Mouse (Mus musculus) activated CD4-positive, CD25-positive, alpha-beta regulatory T cell, adult 4 months (primary cell): ENCODE results near the gene Nedd9. TPM values are rescaled to one million over a fixed set of nuclear protein-coding genes. Genes with fewer than 3 reads are reported as not detected.

Experiments used
- ATAC-seq: one replicate; pipeline ENCODE4 v1.8.0; 2017
- polyA plus RNA-seq, 2 experiments: library from polyadenylated mRNA; unstranded; fragments of 100-300 nt; shearing (Covaris generic); gene quantifications; one replicate each; pipeline ENCODE4 v1.2.1; 2017

The Nedd9 gene
- polyA plus RNA-seq, 2 experiments from 2014 or later = 129 to 130 TPM

- ATAC-seq = no peak
Observed at GRCm38 (mm10) chr13:41408374-41408952, 78.7 kb downstream of the Nedd9 start.

GRCm38 (mm10) chr13:41405009-41405408 lies 82.2 kb downstream of the Nedd9 start:
- no peak for ATAC-seq

- ATAC-seq = no peak
Observed at GRCm38 (mm10) chr13:41403838-41404237, 83.3 kb downstream of the Nedd9 start.

- no peak for ATAC-seq
Observed at GRCm38 (mm10) chr13:41402441-41403003, 84.6 kb downstream of the Nedd9 start.

GRCm38 (mm10) chr13:41401775-41402174 lies 85.4 kb downstream of the Nedd9 start:
- ATAC-seq = no peak

GRCm38 (mm10) chr13:41400289-41400688 lies 86.9 kb downstream of the Nedd9 start:
- no peak for ATAC-seq

GRCm38 (mm10) chr13:41392191-41392590 lies 95.0 kb downstream of the Nedd9 start:
- no peak for ATAC-seq

- ATAC-seq = no peak
Observed at GRCm38 (mm10) chr13:41390698-41391097, 96.5 kb downstream of the Nedd9 start.

GRCm38 (mm10) chr13:41386581-41386980 lies 100.6 kb downstream of the Nedd9 start:
- ATAC-seq = no peak

GRCm38 (mm10) chr13:41384896-41385295 lies 102.3 kb downstream of the Nedd9 start:
- no peak for ATAC-seq

GRCm38 (mm10) chr13:41382635-41383034 lies 104.5 kb downstream of the Nedd9 start:
- ATAC-seq = no peak

GRCm38 (mm10) chr13:41381806-41382546 lies 105.2 kb downstream of the Nedd9 start:
- peak; percentile 65 for ATAC-seq

GRCm38 (mm10) chr13:41381041-41381805 lies 105.9 kb downstream of the Nedd9 start:
- ATAC-seq = peak; percentile 89

- ATAC-seq = no peak
Observed at GRCm38 (mm10) chr13:41379951-41380465, 107.2 kb downstream of the Nedd9 start.

GRCm38 (mm10) chr13:41378462-41378861 lies 108.7 kb downstream of the Nedd9 start:
- no peak for ATAC-seq

- no peak for ATAC-seq
Observed at GRCm38 (mm10) chr13:41377856-41378255, 109.3 kb downstream of the Nedd9 start.

- ATAC-seq = no peak
Observed at GRCm38 (mm10) chr13:41377011-41377431, 110.1 kb downstream of the Nedd9 start.

GRCm38 (mm10) chr13:41376111-41376510 lies 111.1 kb downstream of the Nedd9 start:
- no peak for ATAC-seq

GRCm38 (mm10) chr13:41375696-41376095 lies 111.5 kb downstream of the Nedd9 start:
- no peak for ATAC-seq

- ATAC-seq = no peak
Observed at GRCm38 (mm10) chr13:41374886-41375285, 112.3 kb downstream of the Nedd9 start.

- peak; percentile 96 for ATAC-seq
Observed at GRCm38 (mm10) chr13:41372555-41373460, 114.4 kb downstream of the Nedd9 start.

GRCm38 (mm10) chr13:41371547-41371946 lies 115.6 kb downstream of the Nedd9 start:
- no peak for ATAC-seq
